Mouse (Mus musculus) limb, embryonic 12.5 days (tissue): ENCODE measurements at regions not wholly inside any gene's neighbourhood (a gene's known extent, or its start where the extent isn't known, plus 50 kb on each side); places are given as distances from the start of the nearest gene placed in this dataset.

Source experiments
- ATAC-seq: fragments of 200-750 bp; cut with Nextera tagmentation; 2 replicates; pipeline ENCODE4 v1.8.0; 2017; ENCODE audit warnings: low read depth, moderate TSS enrichment; ENCODE audit not compliant: insufficient number of reproducible peaks, insufficient read depth, low FRiP score, low TSS enrichment
- H3K27ac ChIP-seq: fragments of 300-500 bp; sonication (generic); 2 replicates; pipeline ENCODE4 v1.5.1; 2016; ENCODE audit warnings: mild to moderate bottlenecking, moderate library complexity
- H3K27me3 ChIP-seq: fragments of 300-500 bp; sonication (generic); 2 replicates; pipeline ENCODE4 v1.6.1; 2016; ENCODE audit warnings: mild to moderate bottlenecking, moderate library complexity
- H3K36me3 ChIP-seq: fragments of 300-500 bp; sonication (generic); 2 replicates; pipeline ENCODE4 v1.6.1; 2016; ENCODE audit warnings: mild to moderate bottlenecking, moderate library complexity
- H3K4me1 ChIP-seq: fragments of 300-500 bp; sonication (generic); replicated peaks from 2 replicates; pipeline ENCODE4 v1.6.1; 2016
- H3K4me2 ChIP-seq: fragments of 300-500 bp; sonication (generic); 2 replicates; pipeline ENCODE4 v1.6.1; 2016; ENCODE audit warnings: mild to moderate bottlenecking, moderate library complexity
- H3K4me3 ChIP-seq: fragments of 300-500 bp; sonication (generic); replicated peaks from 2 replicates; pipeline ENCODE4 v1.5.1; 2016; ENCODE audit warnings: mild to moderate bottlenecking
- H3K9ac ChIP-seq: fragments of 300-500 bp; sonication (generic); replicated peaks from 2 replicates; pipeline ENCODE4 v1.6.1; 2016; ENCODE audit warnings: mild to moderate bottlenecking, moderate library complexity
- H3K9me3 ChIP-seq: fragments of 300-500 bp; sonication (generic); 2 replicates; pipeline ENCODE4 v1.6.1; 2016; ENCODE audit warnings: mild to moderate bottlenecking, moderate library complexity
- WGBS: fragments of 180-500 bp; shearing (Covaris S2); methylation state at CpG from one replicate; pipeline ENCODE4 v1.1.7; 2016; 5-methylcytosine and 5-hydroxymethylcytosine counted together

- ATAC-seq: no peak
- no peaks in the 10 kb centered on the region for H3K27me3 ChIP-seq
Measured at GRCm38 (mm10) chr15:64520568-64520967, 296.9 kb upstream of the Gm21798 start.

GRCm38 (mm10) chr15:64532260-64533120 is 285.0 kb upstream of the Gm21798 start:
- H3K36me3 ChIP-seq: no peaks in the 10 kb centered on the region
- no peaks in the 10 kb centered on the region for H3K27me3 ChIP-seq
- peaks cover 11% of the 10 kb centered on the region; the same call in 1 of the 2 replicates for H3K4me1 ChIP-seq
- H3K4me3 ChIP-seq: no peak overlapping the region
- H3K9ac ChIP-seq: no peak overlapping the region
- H3K9me3 ChIP-seq: 0 out of 2 replicates have a peak, but pooled peaks cover 5% of the 10 kb centered on the region
- WGBS: 72% methylated on average over 6 of the region's 6 CpGs
- H3K27ac ChIP-seq: 0 out of 2 replicates have a peak overlapping the region, but pooled peaks have one; percentile 4
- ATAC-seq: no peak
- H3K4me2 ChIP-seq: no peak overlapping the region

More at GRCm38 (mm10) chr15:64520568-64520967, 296.9 kb upstream of the Gm21798 start:
- Histone ChIP-seq H3K4me1 (no peaks in the 10 kb centered on the region), H3K36me3 (no peaks in the 10 kb centered on the region), H3K4me2 (no peak overlapping the region), H3K9ac (no peak overlapping the region), H3K27ac (no peak overlapping the region), H3K9me3 (no peaks in the 10 kb centered on the region), H3K4me3 (no peak overlapping the region)
- 77% methylated on average over 5 of the region's 5 CpGs for WGBS

GRCm38 (mm10) chr15:64533169-64533795 is 284.2 kb upstream of the Gm21798 start:
- Histone ChIP-seq H3K27ac (peak overlapping the region; percentile 17; the same call in 1 of the 2 replicates), H3K4me3 (no peak overlapping the region), H3K4me2 (no peak overlapping the region), H3K27me3 (no peaks in the 10 kb centered on the region), H3K4me1 (peaks cover 11% of the 10 kb centered on the region; the same call in 1 of the 2 replicates), H3K9ac (no peak overlapping the region), H3K36me3 (no peaks in the 10 kb centered on the region), H3K9me3 (0 out of 2 replicates have a peak, but pooled peaks cover 5% of the 10 kb centered on the region)
- no peak for ATAC-seq
- WGBS: 70% methylated on average over 2 of the region's 2 CpGs

- WGBS: 45% methylated on average over 6 of the region's 6 CpGs
- no peaks in the 10 kb centered on the region for H3K36me3 ChIP-seq
- H3K9ac ChIP-seq: no peak overlapping the region
- H3K9me3 ChIP-seq: 0 out of 2 replicates have a peak, but pooled peaks cover 5% of the 10 kb centered on the region
- no peak overlapping the region for H3K4me2 ChIP-seq
- H3K4me1 ChIP-seq: peaks cover 11% of the 10 kb centered on the region; the same call in 1 of the 2 replicates
- no peaks in the 10 kb centered on the region for H3K27me3 ChIP-seq
- ATAC-seq: no peak
- H3K4me3 ChIP-seq: no peak overlapping the region
- no peak overlapping the region for H3K27ac ChIP-seq
Measured at GRCm38 (mm10) chr15:64534166-64534565, 283.3 kb upstream of the Gm21798 start.

GRCm38 (mm10) chr15:64535160-64535559 is 282.3 kb upstream of the Gm21798 start:
- H3K4me1 ChIP-seq: peaks cover 11% of the 10 kb centered on the region; the same call in 1 of the 2 replicates
- H3K36me3 ChIP-seq: no peaks in the 10 kb centered on the region
- no peaks in the 10 kb centered on the region for H3K27me3 ChIP-seq
- no peak for ATAC-seq
- H3K9me3 ChIP-seq: no peaks in the 10 kb centered on the region
- no peak overlapping the region for H3K27ac ChIP-seq
- H3K4me3 ChIP-seq: no peak overlapping the region
- no peak overlapping the region for H3K9ac ChIP-seq
- H3K4me2 ChIP-seq: no peak overlapping the region
- 74% methylated on average over 2 of the region's 2 CpGs for WGBS

GRCm38 (mm10) chr15:64541395-64541794 is 276.1 kb upstream of the Gm21798 start:
- Histone ChIP-seq H3K4me3 (no peak overlapping the region), H3K9ac (no peak overlapping the region), H3K9me3 (no peaks in the 10 kb centered on the region), H3K27me3 (no peaks in the 10 kb centered on the region), H3K36me3 (no peaks in the 10 kb centered on the region), H3K4me2 (no peak overlapping the region), H3K4me1 (no peaks in the 10 kb centered on the region), H3K27ac (no peak overlapping the region)
- ATAC-seq: no peak
- 85% methylated on average over 3 of the region's 3 CpGs for WGBS

- Histone ChIP-seq H3K9ac (no peak overlapping the region), H3K36me3 (no peaks in the 10 kb centered on the region), H3K4me1 (no peaks in the 10 kb centered on the region), H3K4me3 (no peak overlapping the region), H3K9me3 (no peaks in the 10 kb centered on the region), H3K4me2 (no peak overlapping the region), H3K27me3 (no peaks in the 10 kb centered on the region), H3K27ac (no peak overlapping the region)
- ATAC-seq: no peak
- WGBS: 88% methylated on average over 8 of the region's 8 CpGs
Measured at GRCm38 (mm10) chr15:64542250-64542901, 275.1 kb upstream of the Gm21798 start.

GRCm38 (mm10) chr15:64542908-64543307 is 274.6 kb upstream of the Gm21798 start:
- Histone ChIP-seq H3K4me3 (no peak overlapping the region), H3K27me3 (no peaks in the 10 kb centered on the region), H3K27ac (no peak overlapping the region), H3K36me3 (no peaks in the 10 kb centered on the region), H3K9me3 (no peaks in the 10 kb centered on the region), H3K9ac (no peak overlapping the region), H3K4me1 (no peaks in the 10 kb centered on the region), H3K4me2 (no peak overlapping the region)
- no peak for ATAC-seq
- 93% methylated on average over 1 of the region's 1 CpGs for WGBS

- no peaks in the 10 kb centered on the region for H3K4me1 ChIP-seq
- ATAC-seq: no peak
- H3K36me3 ChIP-seq: no peaks in the 10 kb centered on the region
- no peaks in the 10 kb centered on the region for H3K27me3 ChIP-seq
- no peak overlapping the region for H3K4me3 ChIP-seq
- no peak overlapping the region for H3K9ac ChIP-seq
- no peak overlapping the region for H3K27ac ChIP-seq
- H3K9me3 ChIP-seq: no peaks in the 10 kb centered on the region
- no peak overlapping the region for H3K4me2 ChIP-seq
Measured at GRCm38 (mm10) chr15:64546035-64546434, 271.5 kb upstream of the Gm21798 start.

- no peak overlapping the region for H3K4me3 ChIP-seq
- no peaks in the 10 kb centered on the region for H3K9me3 ChIP-seq
- no peak overlapping the region for H3K27ac ChIP-seq
- H3K36me3 ChIP-seq: no peaks in the 10 kb centered on the region
- WGBS: 94% methylated on average over 2 of the region's 2 CpGs
- no peak overlapping the region for H3K4me2 ChIP-seq
- H3K4me1 ChIP-seq: no peaks in the 10 kb centered on the region
- H3K9ac ChIP-seq: no peak overlapping the region
- ATAC-seq: no peak
- no peaks in the 10 kb centered on the region for H3K27me3 ChIP-seq
Measured at GRCm38 (mm10) chr15:64557540-64557939, 260.0 kb upstream of the Gm21798 start.

- no peak for ATAC-seq
- Histone ChIP-seq H3K4me1 (no peaks in the 10 kb centered on the region), H3K27ac (no peak overlapping the region), H3K4me3 (no peak overlapping the region), H3K27me3 (no peaks in the 10 kb centered on the region), H3K9me3 (no peaks in the 10 kb centered on the region), H3K9ac (no peak overlapping the region), H3K36me3 (no peaks in the 10 kb centered on the region), H3K4me2 (no peak overlapping the region)
- WGBS: 84% methylated on average over 1 of the region's 1 CpGs
Measured at GRCm38 (mm10) chr15:64558220-64558619, 259.3 kb upstream of the Gm21798 start.
